Mouse (Mus musculus) adrenal gland, postnatal 4 days (tissue): ENCODE data around the gene P3h1. TPM values are rescaled to one million over a fixed set of nuclear protein-coding genes. Genes with fewer than 3 reads are reported as not detected.

Source experiments
- DNase-seq, 2 experiments: peaks; one replicate each; pipeline ENCODE4 v3.0.0; 2021 to 2022; ENCODE audit warnings: low spot score in 2 of 2, mixed read lengths in 2 of 2
- total RNA-seq, 2 experiments: library from RNA; stranded (reverse); gene quantifications; 2 replicates each; pipeline ENCODE4 v1.2.3; 2021

The P3h1 gene
- total RNA-seq, 2 experiments from 2014 or later, result 37.7 to 38.1 TPM

GRCm38 (mm10) chr4:119234348-119234747 lies 1.6 kb downstream of the P3h1 start:
- no peak for DNase-seq

GRCm38 (mm10) chr4:119238661-119239060 lies 5.9 kb downstream of the P3h1 start:
- no peak for DNase-seq

- no peak for DNase-seq
These were observed 6.5 kb downstream of the P3h1 start for GRCm38 (mm10) chr4:119239181-119239682.

GRCm38 (mm10) chr4:119241664-119242063 lies 8.9 kb downstream of the P3h1 start:
- no peak for DNase-seq

- DNase-seq, result no peak
These were observed 9.9 kb downstream of the P3h1 start for GRCm38 (mm10) chr4:119242571-119242970.

GRCm38 (mm10) chr4:119244468-119245240 lies 11.9 kb downstream of the P3h1 start:
- no peak for DNase-seq

- DNase-seq, result no peak
These were observed 12.8 kb downstream of the P3h1 start for GRCm38 (mm10) chr4:119245556-119245955.

- no peak for DNase-seq
These were observed 13.2 kb downstream of the P3h1 start for GRCm38 (mm10) chr4:119245961-119246360.

- DNase-seq, result no peak
These were observed 14.0 kb downstream of the P3h1 start for GRCm38 (mm10) chr4:119246688-119247225.

- peak; percentile 59 to 66 for DNase-seq
These were observed 14.9 kb downstream of the P3h1 start for GRCm38 (mm10) chr4:119247462-119248235.

- DNase-seq, result no peak
These were observed 15.8 kb downstream of the P3h1 start for GRCm38 (mm10) chr4:119248407-119248965.

- DNase-seq, result no peak
These were observed 19.5 kb downstream of the P3h1 start for GRCm38 (mm10) chr4:119252025-119252808.

- DNase-seq, result no peak
These were observed 21.4 kb downstream of the P3h1 start for GRCm38 (mm10) chr4:119254012-119254618.

- DNase-seq, result no peak
These were observed 22.6 kb downstream of the P3h1 start, which contains the start of gene Cldn19 for GRCm38 (mm10) chr4:119255351-119255750. TSS of gene Cldn19 (plus strand) at chr4:119255414.

- DNase-seq, result no peak
These were observed 24.4 kb downstream of the P3h1 start for GRCm38 (mm10) chr4:119257083-119257482.

- DNase-seq, result no peak
These were observed 26.9 kb downstream of the P3h1 start for GRCm38 (mm10) chr4:119259344-119260254.

- no peak for DNase-seq
These were observed 28.5 kb downstream of the P3h1 start for GRCm38 (mm10) chr4:119261087-119261713.

- DNase-seq, result no peak
These were observed 29.8 kb downstream of the P3h1 start for GRCm38 (mm10) chr4:119262483-119262882.

- DNase-seq, result no peak
These were observed 30.7 kb downstream of the P3h1 start for GRCm38 (mm10) chr4:119263459-119263858.
